Mouse (Mus musculus) kidney, embryonic 15.5 days (tissue): ENCODE data around the gene 1700018F24Rik. TPM values are rescaled to one million over a fixed set of nuclear protein-coding genes. Genes with fewer than 3 reads are reported as not detected.
"Not testable (repeated sequence)": the region's sequence is repeated elsewhere in the genome, so short reads cannot be mapped to it uniquely, and the experiment has no call there.

Experiments used
- ATAC-seq: fragments of 200-750 bp; cut with Nextera tagmentation; replicated peaks from 2 replicates; pipeline ENCODE4 v1.8.0; 2017; ENCODE audit warnings: moderate TSS enrichment; ENCODE audit not compliant: low FRiP score
- H3K27ac ChIP-seq: fragments of 300-500 bp; sonication (generic); 2 replicates; pipeline ENCODE4 v1.5.1; 2015; ENCODE audit warnings: mild to moderate bottlenecking, inconsistent platforms
- H3K27me3 ChIP-seq: fragments of 300-500 bp; sonication (generic); 2 replicates; pipeline ENCODE4 v1.6.1; 2015; ENCODE audit warnings: inconsistent platforms
- H3K36me3 ChIP-seq: fragments of 300-500 bp; sonication (generic); 2 replicates; pipeline ENCODE4 v1.6.1; 2015; ENCODE audit warnings: inconsistent platforms
- H3K4me1 ChIP-seq: fragments of 300-500 bp; sonication (generic); 2 replicates; pipeline ENCODE4 v1.6.1; 2015; ENCODE audit warnings: inconsistent platforms
- H3K4me2 ChIP-seq: fragments of 300-500 bp; sonication (generic); 2 replicates; pipeline ENCODE4 v1.6.1; 2015; ENCODE audit warnings: moderate library complexity, mild to moderate bottlenecking, inconsistent platforms
- H3K4me3 ChIP-seq: fragments of 300-500 bp; sonication (generic); replicated peaks from 2 replicates; pipeline ENCODE4 v1.5.1; 2015; ENCODE audit warnings: mild to moderate bottlenecking, inconsistent platforms
- H3K9ac ChIP-seq: fragments of 300-500 bp; sonication (generic); 2 replicates; pipeline ENCODE4 v1.6.1; 2015; ENCODE audit warnings: mild to moderate bottlenecking, inconsistent platforms
- H3K9me3 ChIP-seq: fragments of 300-500 bp; sonication (generic); replicated peaks from 2 replicates; pipeline ENCODE4 v1.6.1; 2016; ENCODE audit warnings: inconsistent platforms
- WGBS: fragments of 180-500 bp; shearing (Covaris S2); methylation state at CpG from one replicate; pipeline ENCODE4 v1.1.7; 2015; ENCODE audit warnings: mixed read lengths; 5-methylcytosine and 5-hydroxymethylcytosine counted together
- polyA plus RNA-seq: library from polyadenylated mRNA; unstranded; fragments of >200 nt; fragmentation: Nextera tagmentation; extraction: Ambion mirVana; gene quantifications from 2 replicates; pipeline ENCODE4 v1.2.1, GENCODE M21; 2015

1700018F24Rik gene
- polyA plus RNA-seq, 1 experiment from 2014 or later = not detected

- not testable (repeated sequence) for H3K27me3 ChIP-seq, H3K36me3 ChIP-seq, H3K9me3 ChIP-seq, H3K4me1 ChIP-seq, H3K27ac ChIP-seq, ATAC-seq, H3K4me3 ChIP-seq, H3K9ac ChIP-seq, H3K4me2 ChIP-seq
- 89% methylated on average over 3 of the region's 3 CpGs for WGBS
Measured at GRCm38 (mm10) chr5:145054187-145054586, 11.4 kb downstream of the 1700018F24Rik start.

GRCm38 (mm10) chr5:145057907-145058306 is 15.1 kb downstream of the 1700018F24Rik start:
- no peak overlapping the region for H3K4me3 ChIP-seq
- no peak overlapping the region for H3K27ac ChIP-seq
- no peaks in the 10 kb centered on the region for H3K36me3 ChIP-seq
- no peaks in the 10 kb centered on the region for H3K27me3 ChIP-seq
- 77% methylated on average over 8 of the region's 8 CpGs for WGBS
- H3K9me3 ChIP-seq = no peaks in the 10 kb centered on the region
- H3K4me1 ChIP-seq = no peaks in the 10 kb centered on the region
- no peak overlapping the region for H3K9ac ChIP-seq
- H3K4me2 ChIP-seq = no peak overlapping the region
- no peak for ATAC-seq

- Histone ChIP-seq H3K9me3 (no peaks in the 10 kb centered on the region), H3K4me3 (no peak overlapping the region), H3K36me3 (no peaks in the 10 kb centered on the region), H3K9ac (no peak overlapping the region), H3K27ac (no peak overlapping the region), H3K27me3 (no peaks in the 10 kb centered on the region), H3K4me1 (no peaks in the 10 kb centered on the region), H3K4me2 (no peak overlapping the region)
- no peak for ATAC-seq
- 92% methylated on average over 7 of the region's 7 CpGs for WGBS
Measured at GRCm38 (mm10) chr5:145058722-145059121, 15.9 kb downstream of the 1700018F24Rik start.

GRCm38 (mm10) chr5:145059524-145059923 is 16.7 kb downstream of the 1700018F24Rik start:
- Histone ChIP-seq H3K4me1 (no peaks in the 10 kb centered on the region), H3K4me3 (no peak overlapping the region)
- ATAC-seq = 0 out of 2 replicates have a peak, but pooled peaks have one; percentile 29

GRCm38 (mm10) chr5:145064765-145065340 is 22.1 kb downstream of the 1700018F24Rik start:
- no peak for ATAC-seq
- Histone ChIP-seq H3K4me2 (no peak overlapping the region), H3K4me1 (no peaks in the 10 kb centered on the region), H3K4me3 (no peak overlapping the region), H3K9me3 (no peaks in the 10 kb centered on the region), H3K9ac (no peak overlapping the region), H3K27me3 (peaks cover 3% of the 10 kb centered on the region; the same call in 1 of the 2 replicates), H3K27ac (no peak overlapping the region), H3K36me3 (no peaks in the 10 kb centered on the region)
- 95% methylated on average over 1 of the region's 1 CpGs for WGBS

More at GRCm38 (mm10) chr5:145059524-145059923, 16.7 kb downstream of the 1700018F24Rik start:
- no peak overlapping the region for H3K27ac ChIP-seq
- no peaks in the 10 kb centered on the region for H3K36me3 ChIP-seq
- no peaks in the 10 kb centered on the region for H3K9me3 ChIP-seq
- WGBS = 85% methylated on average over 2 of the region's 2 CpGs
- H3K4me2 ChIP-seq = no peak overlapping the region
- no peaks in the 10 kb centered on the region for H3K27me3 ChIP-seq
- no peak overlapping the region for H3K9ac ChIP-seq

- Histone ChIP-seq H3K4me1 (no peaks in the 10 kb centered on the region), H3K4me3 (no peak overlapping the region), H3K4me2 (no peak overlapping the region), H3K27me3 (peaks cover 3% of the 10 kb centered on the region; the same call in 1 of the 2 replicates), H3K9ac (no peak overlapping the region), H3K27ac (no peak overlapping the region), H3K9me3 (no peaks in the 10 kb centered on the region), H3K36me3 (no peaks in the 10 kb centered on the region)
- 50% methylated on average over 3 of the region's 3 CpGs for WGBS
- ATAC-seq = no peak
Measured at GRCm38 (mm10) chr5:145068863-145069262, 26.1 kb downstream of the 1700018F24Rik start.

GRCm38 (mm10) chr5:145069707-145070106 is 26.9 kb downstream of the 1700018F24Rik start:
- WGBS = 0% methylated on average over 5 of the region's 5 CpGs
- H3K4me3 ChIP-seq = no peak overlapping the region
- H3K36me3 ChIP-seq = no peaks in the 10 kb centered on the region
- H3K4me1 ChIP-seq = no peaks in the 10 kb centered on the region
- H3K27me3 ChIP-seq = peaks cover 3% of the 10 kb centered on the region; the same call in 1 of the 2 replicates
- H3K9ac ChIP-seq = no peak overlapping the region
- H3K4me2 ChIP-seq = no peak overlapping the region
- H3K27ac ChIP-seq = no peak overlapping the region
- no peaks in the 10 kb centered on the region for H3K9me3 ChIP-seq
- ATAC-seq = peak; percentile 40; the same call in 1 of the 2 replicates

GRCm38 (mm10) chr5:145071342-145071741 is 28.6 kb downstream of the 1700018F24Rik start:
- no peak overlapping the region for H3K4me3 ChIP-seq
- no peaks in the 10 kb centered on the region for H3K9me3 ChIP-seq
- no peak for ATAC-seq
- WGBS = 60% methylated on average over 6 of the region's 6 CpGs
- H3K27ac ChIP-seq = no peak overlapping the region
- H3K4me1 ChIP-seq = no peaks in the 10 kb centered on the region
- H3K36me3 ChIP-seq = no peaks in the 10 kb centered on the region
- peaks cover 3% of the 10 kb centered on the region; the same call in 1 of the 2 replicates for H3K27me3 ChIP-seq
- no peak overlapping the region for H3K9ac ChIP-seq
- H3K4me2 ChIP-seq = no peak overlapping the region

- 60% methylated on average over 3 of the region's 3 CpGs for WGBS
- no peak for ATAC-seq
- H3K36me3 ChIP-seq = no peaks in the 10 kb centered on the region
- no peak overlapping the region for H3K27ac ChIP-seq
- H3K4me2 ChIP-seq = no peak overlapping the region
- no peaks in the 10 kb centered on the region for H3K9me3 ChIP-seq
- H3K27me3 ChIP-seq = no peaks in the 10 kb centered on the region
- no peak overlapping the region for H3K9ac ChIP-seq
- H3K4me1 ChIP-seq = no peaks in the 10 kb centered on the region
- H3K4me3 ChIP-seq = no peak overlapping the region
Measured at GRCm38 (mm10) chr5:145075081-145075480, 32.3 kb downstream of the 1700018F24Rik start.

GRCm38 (mm10) chr5:145081866-145082613 is 39.2 kb downstream of the 1700018F24Rik start:
- Histone ChIP-seq H3K27ac (no peak overlapping the region), H3K4me3 (no peak overlapping the region), H3K4me1 (peaks cover 15% of the 10 kb centered on the region), H3K36me3 (0 out of 2 replicates have a peak, but pooled peaks cover 6% of the 10 kb centered on the region), H3K27me3 (no peaks in the 10 kb centered on the region), H3K9me3 (no peaks in the 10 kb centered on the region), H3K4me2 (no peak overlapping the region), H3K9ac (no peak overlapping the region)
- 87% methylated on average over 10 of the region's 10 CpGs for WGBS
- no peak for ATAC-seq

GRCm38 (mm10) chr5:145083201-145083600 is 40.4 kb downstream of the 1700018F24Rik start:
- WGBS = 50% methylated on average over 6 of the region's 6 CpGs
- Histone ChIP-seq H3K4me3 (peak overlapping the region; percentile 95), H3K27ac (peak overlapping the region; percentile 79), H3K4me2 (peak overlapping the region; percentile 78), H3K4me1 (peaks cover 15% of the 10 kb centered on the region), H3K36me3 (peaks cover 14% of the 10 kb centered on the region; the same call in 1 of the 2 replicates), H3K9ac (peak overlapping the region; percentile 99)
- H3K27me3 ChIP-seq, H3K9me3 ChIP-seq: not testable (repeated sequence)
- ATAC-seq = peak; percentile 14; the same call in 1 of the 2 replicates
